Mouse (Mus musculus): ENCODE data around the gene Akap1.

DNA sequence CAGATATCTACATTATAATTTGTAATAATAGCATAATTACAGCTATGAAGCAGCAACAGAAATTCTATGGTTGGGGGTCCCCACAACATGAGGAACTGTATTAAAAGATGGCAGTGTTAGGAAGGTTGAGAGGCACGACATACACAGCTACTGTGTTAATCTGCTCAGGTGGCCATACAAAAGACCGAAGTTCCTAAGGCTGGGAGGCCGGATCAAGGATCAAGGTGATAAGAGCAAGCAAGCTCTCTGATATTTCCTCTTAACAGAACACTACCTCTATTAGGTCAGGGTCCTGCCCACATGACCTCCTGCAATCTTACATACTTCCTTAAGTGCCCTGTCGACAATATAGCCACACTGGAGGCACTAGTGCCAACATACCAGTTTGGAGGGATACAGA lies 80.9 kb downstream of the Akap1 start:
- TF ChIP-seq EP300 (IDR thresholded peaks at IDR 0.05; ENCODE audit: insufficient read depth, low read depth, low read length) (no peak), CTCF (IDR thresholded peaks at IDR 0.05; ENCODE audit: low read depth, low read length) (no peak), POLR2A (IDR thresholded peaks at IDR 0.05; ENCODE audit: insufficient read depth, low read length) (no peak)
